Mouse (Mus musculus): Measurements from ENCODE around the gene Spem2. TPM values are rescaled to one million over a fixed set of nuclear protein-coding genes. Genes with fewer than 3 reads are reported as not detected.

Spem2 gene
- polyA plus RNA-seq, 1 experiment from 2014 or later, result not detected

GRCm38 (mm10) chr11:69835966-69836335, 17.7 kb upstream of the Spem2 start:
- TF ChIP-seq CTCF (IDR thresholded peaks at IDR 0.05), result no peak
- CTCF ChIA-PET, result interaction anchor here (1.4 kb wide), 1 partner anchor 29 kb away, joined by 3 read pairs; no protein-coding TSS in a partner anchor

GRCm38 (mm10) chr11:69835326-69835965, 17.2 kb upstream of the Spem2 start:
- in situ Hi-C loops (cut with MboI; ENCODE audit: low pct_unique_long_range_greater_than_20kb), result no loop called here
- ATAC-seq (no peak), DNase-seq (ENCODE audit: low read depth, low spot score) (no peak)
- POLR2A ChIA-PET, result interaction anchor here (1.1 to 1.2 kb wide), 2 partner anchors 10 to 118 kb away, joined by 3 read pairs; no protein-coding TSS in a partner anchor
- H3K27me3 ChIP-seq, result no peaks in the 10 kb centered on the region
- CTCF ChIA-PET, result no interaction called here
- TF ChIP-seq CTCF (IDR thresholded peaks at IDR 0.05), result no peak

More at GRCm38 (mm10) chr11:69835966-69836335, 17.7 kb upstream of the Spem2 start:
- POLR2A ChIA-PET, result interaction anchor here (1.1 to 1.2 kb wide), 2 partner anchors 11 to 119 kb away, joined by 3 read pairs; no protein-coding TSS in a partner anchor
- no peak for ATAC-seq
- no peak for DNase-seq (ENCODE audit: low read depth, low spot score)
- H3K27me3 ChIP-seq, result no peaks in the 10 kb centered on the region
- in situ Hi-C loops (cut with MboI; ENCODE audit: low pct_unique_long_range_greater_than_20kb), result no loop called here

GRCm38 (mm10) chr11:69834001-69834549, 15.8 kb upstream of the Spem2 start:
- POLR2A ChIA-PET, result no interaction called here
- no peaks in the 10 kb centered on the region for H3K27me3 ChIP-seq
- no peak for TF ChIP-seq CTCF (IDR thresholded peaks at IDR 0.05)
- CTCF ChIA-PET, result no interaction called here
- DNase-seq (ENCODE audit: low read depth, low spot score), result no peak
- ATAC-seq, result no peak
- in situ Hi-C loops (cut with MboI; ENCODE audit: low pct_unique_long_range_greater_than_20kb), result no loop called here

GRCm38 (mm10) chr11:69833554-69833953, 15.3 kb upstream of the Spem2 start:
- ChIA-PET CTCF (interaction anchor here (1.2 kb wide), 1 partner anchor 28 kb away, joined by 3 read pairs; the partner anchor contains the start of gene Tmem102), POLR2A (no interaction called here)
- TF ChIP-seq CTCF (IDR thresholded peaks at IDR 0.05), result no peak
- in situ Hi-C loops (cut with MboI; ENCODE audit: low pct_unique_long_range_greater_than_20kb), result no loop called here
- no peak for DNase-seq (ENCODE audit: low read depth, low spot score)
- no peaks in the 10 kb centered on the region for H3K27me3 ChIP-seq
- no peak for ATAC-seq

- DNase-seq (ENCODE audit: low read depth, low spot score), result no peak
- in situ Hi-C loops (cut with MboI; ENCODE audit: low pct_unique_long_range_greater_than_20kb), result no loop called here
- ChIA-PET CTCF (interaction anchor here (1.4 kb wide), 1 partner anchor 13 kb away, joined by 3 read pairs; no protein-coding TSS in a partner anchor), POLR2A (interaction anchor here (0.5 to 1.0 kb wide), 2 partner anchors 19 to 80 kb away, joined by 3 read pairs; no protein-coding TSS in a partner anchor)
- TF ChIP-seq CTCF (IDR thresholded peaks at IDR 0.05), result no peak
- ATAC-seq, result no peak
- H3K27me3 ChIP-seq, result no peaks in the 10 kb centered on the region
Observed at GRCm38 (mm10) chr11:69828832-69829231, 10.6 kb upstream of the Spem2 start.

- CTCF ChIA-PET, result no interaction called here
Observed at GRCm38 (mm10) chr11:69823456-69823855, 5.2 kb upstream of the Spem2 start.

GRCm38 (mm10) chr11:69822080-69822479, 3.8 kb upstream of the Spem2 start, which contains the start of gene Spem1:
TSS of gene Spem1 (minus strand) at chr11:69822180.
- in situ Hi-C loops (cut with MboI; ENCODE audit: low pct_unique_long_range_greater_than_20kb), result no loop called here
- TF ChIP-seq CTCF (IDR thresholded peaks at IDR 0.05), result no peak
- DNase-seq (ENCODE audit: low read depth, low spot score), result no peak
- peaks cover 2% of the 10 kb centered on the region for H3K27me3 ChIP-seq
- no peak for ATAC-seq
- ChIA-PET CTCF (no interaction called here), POLR2A (no interaction called here)

More at GRCm38 (mm10) chr11:69823456-69823855, 5.2 kb upstream of the Spem2 start:
- ATAC-seq, result no peak
- no peak for TF ChIP-seq CTCF (IDR thresholded peaks at IDR 0.05)
- no peak for DNase-seq (ENCODE audit: low read depth, low spot score)
- peaks cover 2% of the 10 kb centered on the region for H3K27me3 ChIP-seq
- POLR2A ChIA-PET, result no interaction called here
- in situ Hi-C loops (cut with MboI; ENCODE audit: low pct_unique_long_range_greater_than_20kb), result no loop called here

GRCm38 (mm10) chr11:69818871-69819270, 606 bp upstream of the Spem2 start:
- TF ChIP-seq CTCF (IDR thresholded peaks at IDR 0.05), result no peak
- ChIA-PET POLR2A (no interaction called here), CTCF (no interaction called here)
- DNase-seq (ENCODE audit: low read depth, low spot score) (no peak), ATAC-seq (no peak)
- in situ Hi-C loops (cut with MboI; ENCODE audit: low pct_unique_long_range_greater_than_20kb), result no loop called here
- peaks cover 2% of the 10 kb centered on the region for H3K27me3 ChIP-seq

- H3K27me3 ChIP-seq, result peaks cover 2% of the 10 kb centered on the region
- ChIA-PET POLR2A (no interaction called here), CTCF (interaction anchor here (0.8 kb wide), 1 partner anchor 18 kb away, joined by 3 read pairs; no protein-coding TSS in a partner anchor)
- TF ChIP-seq CTCF (IDR thresholded peaks at IDR 0.05), result no peak
- in situ Hi-C loops (cut with MboI; ENCODE audit: low pct_unique_long_range_greater_than_20kb), result no loop called here
- ATAC-seq (no peak), DNase-seq (ENCODE audit: low read depth, low spot score) (no peak)
Observed at GRCm38 (mm10) chr11:69816520-69816919, 1.7 kb downstream of the Spem2 start.

GRCm38 (mm10) chr11:69815155-69815554, 3.1 kb downstream of the Spem2 start, which contains the start of gene Gm39566:
TSS of gene Gm39566 (minus strand) at chr11:69815298.
- DNase-seq (ENCODE audit: low read depth, low spot score), result no peak
- in situ Hi-C loops (cut with MboI; ENCODE audit: low pct_unique_long_range_greater_than_20kb), result no loop called here
- CTCF ChIA-PET, result interaction anchor here (1.4 kb wide), 1 partner anchor 9 kb away, joined by 3 read pairs; the partner anchor contains the start of gene Tmem102
- POLR2A ChIA-PET, result no interaction called here
- TF ChIP-seq CTCF (IDR thresholded peaks at IDR 0.05), result no peak
- ATAC-seq, result no peak
- H3K27me3 ChIP-seq, result peaks cover 12% of the 10 kb centered on the region

GRCm38 (mm10) chr11:69810280-69810679, 8.0 kb downstream of the Spem2 start:
- in situ Hi-C loops (cut with MboI; ENCODE audit: low pct_unique_long_range_greater_than_20kb), result no loop called here

More at GRCm38 (mm10) chr11:69810280-69810679, 8.0 kb downstream of the Spem2 start:
- no peak for TF ChIP-seq CTCF (IDR thresholded peaks at IDR 0.05)
- no peak for DNase-seq (ENCODE audit: low read depth, low spot score)
- peaks cover 10% of the 10 kb centered on the region for H3K27me3 ChIP-seq
- POLR2A ChIA-PET, result interaction anchor here (1.0 kb wide), 1 partner anchor 19 kb away, joined by 3 read pairs; no protein-coding TSS in a partner anchor
- CTCF ChIA-PET, result interaction anchor here (0.7 to 1.2 kb wide), 3 partner anchors 11 to 16 kb away, joined by 3 read pairs; no protein-coding TSS in a partner anchor
- ATAC-seq, result no peak
